Mouse (Mus musculus) thymus, postnatal 14 days (tissue): Measurements from ENCODE around the gene Olfr680-ps1.
"Not testable (repeated sequence)": the region's sequence is repeated elsewhere in the genome, so short reads cannot be mapped to it uniquely, and the experiment has no call there.

Experiments used
- DNase-seq: peaks from one replicate; pipeline ENCODE4 v3.0.0; 2021

Olfr680-ps1 gene

GRCm38 (mm10) chr7:105092717-105093116 lies at the start of gene Olfr680-ps1:
Gene Olfr680-ps1 (minus strand): TSS chr7:105092817.
- not testable (repeated sequence) for DNase-seq

DNA sequence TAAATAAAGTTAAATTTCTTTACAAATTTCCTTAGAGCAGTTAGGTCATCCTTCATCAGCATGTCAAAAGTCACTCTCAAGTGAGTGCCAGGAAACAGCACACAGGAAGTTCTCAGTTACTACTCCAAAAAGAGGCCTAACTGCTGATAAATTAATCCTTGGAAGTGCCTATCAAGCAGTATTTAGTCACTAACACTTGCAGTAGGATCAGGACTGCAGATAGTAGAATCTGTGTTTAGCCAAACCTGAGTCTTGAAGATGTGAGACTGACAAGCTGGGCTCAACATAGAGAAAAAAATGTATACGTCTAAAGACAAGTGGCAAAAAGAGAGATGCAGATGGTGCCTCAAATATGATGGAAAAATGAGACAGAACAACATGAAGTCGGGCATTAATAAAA lies 48.7 kb upstream of the Olfr680-ps1 start:
- DNase-seq, result no peak

DNA sequence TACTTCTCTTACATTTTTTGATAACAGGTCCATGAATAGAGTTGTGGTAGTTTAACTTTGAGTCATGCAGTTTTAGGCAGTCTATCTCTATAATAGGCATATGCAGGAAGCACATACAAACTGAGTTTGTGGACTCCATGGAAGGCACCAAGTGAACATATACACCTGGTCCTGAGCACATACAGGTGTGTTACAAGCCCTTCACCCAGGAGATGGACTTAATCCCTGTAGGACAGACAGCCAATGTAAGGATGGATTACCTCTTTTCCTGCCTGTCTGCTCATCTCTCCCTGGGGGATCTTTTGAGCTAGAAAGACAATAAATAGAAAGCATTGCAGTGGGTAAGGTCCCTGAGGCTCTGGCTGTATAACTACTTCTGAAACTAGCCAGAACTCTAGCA lies 23.9 kb upstream of the Olfr680-ps1 start, which contains the start of gene Olfr681:
Gene Olfr681 (plus strand): TSS at position 301 of the 400 bp plus-strand sequence.
- no peak for DNase-seq

DNA sequence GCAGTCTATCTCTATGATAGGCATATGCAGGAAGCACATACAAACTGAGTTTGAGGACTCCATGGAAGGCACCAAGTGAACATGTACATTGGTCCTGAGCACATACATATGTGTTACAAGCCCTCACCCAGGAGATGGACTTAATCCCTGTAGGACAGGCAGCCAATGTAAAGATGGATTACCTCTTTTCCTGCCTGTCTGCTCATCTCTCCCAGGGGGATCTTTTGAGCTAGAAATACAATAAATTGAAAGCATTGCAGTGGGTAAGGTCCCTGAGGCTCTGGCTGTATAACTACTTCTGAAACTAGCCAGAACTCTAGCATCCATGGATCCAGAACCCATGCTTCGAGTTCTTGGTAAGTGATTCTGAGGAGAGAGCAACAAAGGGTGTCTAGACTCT lies 11.7 kb downstream of the Olfr680-ps1 start, which contains the start of gene Olfr679:
Gene Olfr679 (plus strand): TSS at position 301 of the 400 bp plus-strand sequence.
- DNase-seq, result no peak

DNA sequence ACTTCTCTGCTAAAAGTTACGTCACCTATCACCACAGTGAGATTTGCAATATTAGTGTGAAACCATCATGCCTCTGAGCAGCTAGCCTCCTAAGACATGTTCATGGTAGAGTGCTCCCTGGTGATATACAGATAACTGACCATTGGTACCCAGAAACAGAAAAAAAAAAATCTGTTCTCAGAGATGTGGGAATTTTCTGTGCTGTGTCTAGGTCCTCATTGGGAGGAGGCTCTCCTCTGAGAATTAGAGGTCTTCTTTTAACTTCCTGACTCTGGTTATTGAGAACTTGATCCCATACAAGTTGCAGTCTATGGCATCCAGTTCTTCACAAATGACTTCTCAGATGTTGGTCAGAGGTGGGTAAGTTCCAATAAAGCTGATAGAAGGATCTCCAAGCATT lies 28.4 kb downstream of the Olfr680-ps1 start, which contains the start of gene Olfr678:
Gene Olfr678 (plus strand): TSS at position 301 of the 400 bp plus-strand sequence.
- DNase-seq, result no peak

GRCm38 (mm10) chr7:105058951-105059350 lies 33.7 kb downstream of the Olfr680-ps1 start:
- DNase-seq, result no peak
